8 mouse cellular contexts compared by ENCODE assay signal in the genomic region with DNA sequence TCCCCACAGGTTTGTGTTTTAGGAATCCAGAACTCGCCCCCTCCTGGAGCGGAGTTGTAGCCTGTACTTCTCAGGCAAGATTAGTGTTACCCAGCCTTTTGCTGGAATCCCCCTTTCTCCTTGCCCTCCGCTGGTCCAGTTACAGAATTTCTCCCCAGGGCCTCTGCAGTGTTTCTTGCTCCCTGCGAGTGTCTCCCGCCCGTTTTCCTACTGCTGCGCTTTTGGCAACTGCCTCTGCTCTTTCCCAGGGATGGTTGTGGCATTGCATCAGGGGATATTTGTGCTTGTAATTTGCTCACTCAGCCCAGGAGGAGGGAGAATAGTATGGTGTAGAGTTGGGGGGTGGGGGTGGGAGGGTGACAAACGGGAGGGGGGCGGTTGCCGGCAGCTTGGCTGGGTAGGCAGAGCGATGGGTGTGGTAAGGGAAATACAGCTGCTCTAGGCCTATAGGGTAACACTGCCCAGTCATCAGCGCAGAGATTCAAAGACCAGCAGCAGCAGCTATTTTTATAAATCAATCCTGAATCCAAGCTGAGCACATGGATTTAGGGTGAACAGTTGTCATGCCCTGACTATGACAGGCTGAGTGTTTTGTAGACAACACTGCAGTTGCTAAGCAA. TPM values are rescaled to one million over a fixed set of nuclear protein-coding genes. Genes with fewer than 3 reads are reported as not detected.
DNase-seq lines count a peak whose midpoint lies in the region; ATAC-seq and TF ChIP-seq lines count a peak whose summit lies in the region.

No protein-coding gene starts in this region.

- peak overlapping the region; percentile 84 for H3K9ac ChIP-seq in hindbrain, embryonic 12.5 days

- H3K4me1 ChIP-seq in cerebellum, adult 2 months (ENCODE audit: control insufficient read depth, insufficient read depth, low read length), result no peaks in the 10 kb centered on the region
- peaks cover 12% of the 10 kb centered on the region for H3K4me1 ChIP-seq in hindbrain, embryonic 12.5 days

- no peak for TF ChIP-seq CTCF in cerebellum, adult 2 months (IDR thresholded peaks at IDR 0.05; ENCODE audit: borderline replicate concordance, insufficient read depth, low read depth, low read length)

- peak overlapping the region; percentile 78 for H3K4me2 ChIP-seq in hindbrain, embryonic 12.5 days (replicated peaks)

- DNase-seq in NIH3T3 (ENCODE audit: low read depth), result peak; percentile 86
- peak; percentile 59 to 63 for DNase-seq in cerebellum, adult 2 months
- DNase-seq in frontal cortex, postnatal 10 days (ENCODE audit: low spot score in 2 of 2), result peak; percentile 32 to 40
- DNase-seq in left cerebral cortex, adult 18-20 months (ENCODE audit: low spot score in 2 of 2), result peak; percentile 33 to 43
- peak; percentile 51 for DNase-seq in lung, postnatal 36 days
- DNase-seq in right cerebral cortex, postnatal 36 days (ENCODE audit: low spot score in 2 of 2), result peak; percentile 10 to 31

- peak overlapping the region; percentile 81 for H3K4me3 ChIP-seq in cerebellum, adult 2 months (replicated peaks; ENCODE audit: insufficient read depth, low read depth, low read length)
- H3K4me3 ChIP-seq in hindbrain, embryonic 12.5 days, result peak overlapping the region; percentile 92

- no peak for ATAC-seq in hindbrain, embryonic 12.5 days (ENCODE audit: low FRiP score)
- ATAC-seq in monocyte, adult 5-6 weeks (replicated peaks; ENCODE audit: insufficient number of reproducible peaks, low FRiP score, low TSS enrichment, poor library complexity, severe bottlenecking), result no peak

- TF ChIP-seq POLR2A in cerebellum, adult 2 months (IDR thresholded peaks at IDR 0.05; ENCODE audit: borderline replicate concordance, insufficient read depth, low read length), result no peak

- H3K36me3 ChIP-seq in hindbrain, embryonic 12.5 days, result no peaks in the 10 kb centered on the region

- H3K27ac ChIP-seq in cerebellum, adult 2 months (ENCODE audit: insufficient read depth, low read length), result peak overlapping the region; percentile 81
- H3K27ac ChIP-seq in hindbrain, embryonic 12.5 days, result peak overlapping the region; percentile 96

- H3K27me3 ChIP-seq in cerebellum, adult 2 months (ENCODE audit: control insufficient read depth, insufficient read depth, low read length), result no peaks in the 10 kb centered on the region
- H3K27me3 ChIP-seq in hindbrain, embryonic 12.5 days, result no peaks in the 10 kb centered on the region

- WGBS in cerebellum, adult 2 months, result 2% methylated on average over 12 of the region's 12 CpGs
- 2% methylated on average over 12 of the region's 12 CpGs for WGBS in hindbrain, embryonic 12.5 days

- no peaks in the 10 kb centered on the region for H3K9me3 ChIP-seq in hindbrain, embryonic 12.5 days (replicated peaks)

RNA-seq across cellular contexts. Expression of a gene that starts 1.6 kb away (rescaled TPM):
- 559 and 576 TPM in 2 replicates for polyA plus RNA-seq in cerebellum, adult 2 months (2012; rRNA removed)
- polyA plus RNA-seq in hindbrain, embryonic 12.5 days (2016; fragmentation: Nextera tagmentation; extraction: Ambion mirVana), result 137 and 164 TPM in 2 replicates
- 100 to 1,000 TPM; 375 to 386 TPM for total RNA-seq in left cerebral cortex, adult 18-20 months (2021)
- 43.2 to 82.6 TPM (median 44.6 TPM) in 3 replicates for total RNA-seq in monocyte, adult 5-6 weeks (2017)

RNA-seq across cellular contexts. Expression of a gene that starts 57.5 kb away (rescaled TPM):
- polyA plus RNA-seq in cerebellum, adult 2 months (2012; rRNA removed), result 9.2 and 9.6 TPM in 2 replicates
- polyA plus RNA-seq in hindbrain, embryonic 12.5 days (2016; fragmentation: Nextera tagmentation; extraction: Ambion mirVana), result 34.0 and 35.5 TPM in 2 replicates
- 1 to 10 TPM; 5.4 to 6.6 TPM for total RNA-seq in left cerebral cortex, adult 18-20 months (2021)
- total RNA-seq in monocyte, adult 5-6 weeks (2017), result 4.2 to 9.1 TPM (median 8.0 TPM) in 3 replicates

Comparison
In these comparisons a context has a peak if more than half of its experiments do, and no peak if none do; other contexts are left out.
1. DNase-seq: peak in every context shown above with its lines; median percentile 86 in NIH3T3; 61 in cerebellum, adult 2 months; 51 in lung, postnatal 36 days; 38 in left cerebral cortex, adult 18-20 months; 36 in frontal cortex, postnatal 10 days; 20 in right cerebral cortex, postnatal 36 days.